11 mouse cellular contexts compared by ENCODE assay signal in the genomic region with DNA sequence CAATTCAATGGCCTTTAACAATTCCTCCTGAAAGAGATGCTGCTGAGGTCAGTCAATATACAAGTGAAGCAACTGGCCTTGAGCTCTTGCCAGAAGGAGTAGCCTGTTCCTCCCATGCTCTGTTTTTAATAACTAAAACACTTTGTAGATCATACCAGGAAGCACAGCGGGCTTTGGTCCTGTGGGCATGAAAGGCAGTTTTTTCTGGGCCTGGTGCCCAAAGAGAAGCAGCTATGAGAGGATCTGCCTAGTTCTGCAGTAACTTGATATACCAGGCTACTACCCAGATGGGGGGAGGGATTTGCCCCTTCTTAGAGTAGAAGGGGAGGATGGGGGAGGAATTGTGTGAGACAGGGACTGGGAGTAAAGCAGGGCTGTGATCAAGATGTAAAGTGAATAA.
DNase-seq lines count a peak whose midpoint lies in the region; ATAC-seq and TF ChIP-seq lines count a peak whose summit lies in the region.
"Had no signal": no experiment of that assay in that cellular context is flagged by ENCODE, and none has a peak within 500 bp of the region (broad histone marks: within the 10 kb centered on the region; RNA-seq: fewer than 3 reads in every experiment).

No protein-coding gene starts in this region.

- H3K4me3 ChIP-seq in left cerebral cortex, adult 2 months = no peak overlapping the region
- no peak overlapping the region for H3K4me3 ChIP-seq in embryonic facial prominence, embryonic 15.5 days (replicated peaks)
- no peak overlapping the region for H3K4me3 ChIP-seq in kidney, embryonic 16.5 days (ENCODE audit: low read length)
- H3K4me3 ChIP-seq: embryonic facial prominence, embryonic 12.5 days; liver, embryonic 15.5 days; neural tube, embryonic 12.5 days had no signal

- TF ChIP-seq CTCF in left cerebral cortex, adult 2 months (IDR thresholded peaks at IDR 0.05) = no peak
- TF ChIP-seq CTCF in brain, embryonic 14.5 days (IDR thresholded peaks at IDR 0.05; ENCODE audit: borderline replicate concordance, extremely low read depth, insufficient read depth, insufficient read length) = no peak

- no peaks in the 10 kb centered on the region for H3K9me3 ChIP-seq in embryonic facial prominence, embryonic 15.5 days (replicated peaks)
- no peaks in the 10 kb centered on the region for H3K9me3 ChIP-seq in kidney, embryonic 16.5 days (ENCODE audit: low read length)
- H3K9me3 ChIP-seq: embryonic facial prominence, embryonic 12.5 days; liver, embryonic 15.5 days; neural tube, embryonic 12.5 days had no signal

- H3K4me2 ChIP-seq in embryonic facial prominence, embryonic 15.5 days (replicated peaks) = no peak overlapping the region
- H3K4me2 ChIP-seq in kidney, embryonic 16.5 days (replicated peaks; ENCODE audit: low read depth, low read length) = no peak overlapping the region
- H3K4me2 ChIP-seq: embryonic facial prominence, embryonic 12.5 days; liver, embryonic 15.5 days; neural tube, embryonic 12.5 days had no signal

- no peak for TF ChIP-seq POLR2A in brain, embryonic 14.5 days (IDR thresholded peaks at IDR 0.05; ENCODE audit: borderline replicate concordance, extremely low read depth, insufficient read depth, insufficient read length, poor library complexity, severe bottlenecking)

- H3K9ac ChIP-seq in embryonic facial prominence, embryonic 15.5 days = no peak overlapping the region
- H3K9ac ChIP-seq in kidney, embryonic 16.5 days (replicated peaks; ENCODE audit: low read length) = no peak overlapping the region
- H3K9ac ChIP-seq: embryonic facial prominence, embryonic 12.5 days; liver, embryonic 15.5 days; neural tube, embryonic 12.5 days had no signal

- peak; percentile 19 for DNase-seq in left cerebral cortex, postnatal 4 days
- no peak for DNase-seq in left cerebral cortex, adult 2 months (ENCODE audit: extremely low spot score in 1 of 2, low spot score in 2 of 2)
- peak; percentile 66 for DNase-seq in brain, embryonic 14.5 days (ENCODE audit: low read depth)
- peak; percentile 13 to 41 for DNase-seq in right cerebral cortex, postnatal 36 days (ENCODE audit: low spot score in 2 of 2)
- no peak for DNase-seq in kidney, postnatal 36 days

- H3K4me1 ChIP-seq in embryonic facial prominence, embryonic 15.5 days = 0 out of 2 replicates have a peak, but pooled peaks cover 3% of the 10 kb centered on the region
- H3K4me1 ChIP-seq in kidney, embryonic 16.5 days (ENCODE audit: insufficient read depth, low read length) = no peaks in the 10 kb centered on the region
- H3K4me1 ChIP-seq: embryonic facial prominence, embryonic 12.5 days; liver, embryonic 15.5 days had no signal

- H3K27me3 ChIP-seq in embryonic facial prominence, embryonic 15.5 days = no peaks in the 10 kb centered on the region
- no peaks in the 10 kb centered on the region for H3K27me3 ChIP-seq in kidney, embryonic 16.5 days (ENCODE audit: insufficient read depth, low read length)
- H3K27me3 ChIP-seq: embryonic facial prominence, embryonic 12.5 days; liver, embryonic 15.5 days; neural tube, embryonic 12.5 days had no signal

- 0 out of 2 replicates have a peak, but pooled peaks have one; percentile 32 for ATAC-seq in embryonic facial prominence, embryonic 15.5 days (ENCODE audit: insufficient number of reproducible peaks, low FRiP score, low TSS enrichment, low read depth)
- ATAC-seq in kidney, embryonic 16.5 days (ENCODE audit: low FRiP score, low TSS enrichment) = no peak
- ATAC-seq: intestine, postnatal 0 days had no signal

- H3K36me3 ChIP-seq in embryonic facial prominence, embryonic 15.5 days = no peaks in the 10 kb centered on the region
- no peaks in the 10 kb centered on the region for H3K36me3 ChIP-seq in kidney, embryonic 16.5 days (ENCODE audit: insufficient read depth, low read length)
- H3K36me3 ChIP-seq: embryonic facial prominence, embryonic 12.5 days; liver, embryonic 15.5 days; neural tube, embryonic 12.5 days had no signal

- WGBS in embryonic facial prominence, embryonic 15.5 days = 18% methylated on average over 1 of the region's 1 CpGs
- 45% methylated on average over 1 of the region's 1 CpGs for WGBS in kidney, embryonic 16.5 days

- H3K27ac ChIP-seq in left cerebral cortex, adult 2 months = no peak overlapping the region
- 0 out of 2 replicates have a peak overlapping the region, but pooled peaks have one; percentile 11 for H3K27ac ChIP-seq in embryonic facial prominence, embryonic 15.5 days (replicated peaks)
- no peak overlapping the region for H3K27ac ChIP-seq in kidney, embryonic 16.5 days (ENCODE audit: low read length)
- H3K27ac ChIP-seq: embryonic facial prominence, embryonic 12.5 days; liver, embryonic 15.5 days; neural tube, embryonic 12.5 days had no signal

- intact Hi-C loops in left cerebral cortex, postnatal 4 days (cut with DNase I) = no loop called here
- intact Hi-C loops in left cerebral cortex, adult 2 months (cut with DNase I) = no loop called here

Comparison
In these comparisons a context has a peak if more than half of its experiments do, and no peak if none do; other contexts are left out.
1. DNase-seq: peak in left cerebral cortex, postnatal 4 days (single experiment), brain, embryonic 14.5 days (single experiment) and right cerebral cortex, postnatal 36 days (2 of 2); none in left cerebral cortex, adult 2 months (0 of 2) and kidney, postnatal 36 days (0 of 2).